Mouse (Mus musculus) stomach, embryonic 14.5 days (tissue): ENCODE results near the gene Tmc8. TPM values are rescaled to one million over a fixed set of nuclear protein-coding genes. Genes with fewer than 3 reads are reported as not detected.
"Not testable (repeated sequence)": the region's sequence is repeated elsewhere in the genome, so short reads cannot be mapped to it uniquely, and the experiment has no call there.

Experiments
- ATAC-seq: fragments of 200-750 bp; cut with Nextera tagmentation; 2 replicates; pipeline ENCODE4 v1.8.0; 2017; ENCODE audit warnings: low read depth, moderate TSS enrichment; ENCODE audit not compliant: insufficient number of reproducible peaks, insufficient read depth, low FRiP score
- H3K27ac ChIP-seq: fragments of 300-500 bp; sonication (generic); 2 replicates; pipeline ENCODE4 v1.5.1; 2014; ENCODE audit warnings: mild to moderate bottlenecking, low read length, moderate library complexity, mixed read lengths
- H3K27me3 ChIP-seq: fragments of 300-500 bp; sonication (generic); 2 replicates; pipeline ENCODE4 v1.6.1; 2014; ENCODE audit warnings: low read length, control low read depth, mixed read lengths; ENCODE audit not compliant: control insufficient read depth, insufficient read depth
- H3K36me3 ChIP-seq: fragments of 300-500 bp; sonication (generic); 2 replicates; pipeline ENCODE4 v1.6.1; 2014; ENCODE audit warnings: mild to moderate bottlenecking, control low read depth, low read length, moderate library complexity, mixed read lengths; ENCODE audit not compliant: control insufficient read depth, insufficient read depth
- H3K4me1 ChIP-seq: fragments of 300-500 bp; sonication (generic); 2 replicates; pipeline ENCODE4 v1.6.1; 2014; ENCODE audit warnings: low read length, control low read depth, mixed read lengths; ENCODE audit not compliant: control insufficient read depth, insufficient read depth
- H3K4me2 ChIP-seq: fragments of 300-500 bp; sonication (generic); replicated peaks from 2 replicates; pipeline ENCODE4 v1.6.1; 2014; ENCODE audit warnings: low read depth, low read length, control low read depth
- H3K4me3 ChIP-seq: fragments of 300-500 bp; sonication (generic); 2 replicates; pipeline ENCODE4 v1.5.1; 2014; ENCODE audit warnings: low read depth, low read length, control low read depth
- H3K9ac ChIP-seq: fragments of 300-500 bp; sonication (generic); replicated peaks from 2 replicates; pipeline ENCODE4 v1.6.1; 2014; ENCODE audit warnings: low read depth, mild to moderate bottlenecking, control low read depth, low read length, moderate library complexity, mixed read lengths
- H3K9me3 ChIP-seq: fragments of 300-500 bp; sonication (generic); 2 replicates; pipeline ENCODE4 v1.6.1; 2016; ENCODE audit warnings: low read depth, low read length, control low read depth; ENCODE audit not compliant: control insufficient read depth
- WGBS: fragments of 180-500 bp; shearing (Covaris S2); extraction: QIAGEN DNeasy Blood & Tissue Kit; methylation state at CpG from one replicate; pipeline ENCODE4 v1.1.7; 2014; 5-methylcytosine and 5-hydroxymethylcytosine counted together
- polyA plus RNA-seq: library from polyadenylated mRNA; unstranded; fragments of >200 nt; fragmentation: Nextera tagmentation; extraction: Ambion mirVana; gene quantifications from 2 replicates; pipeline ENCODE4 v1.2.1, GENCODE M21; 2014

The Tmc8 gene
- polyA plus RNA-seq, 1 experiment from 2014 or later, result 1.7 TPM

GRCm38 (mm10) chr11:117827386-117827785 lies 45.5 kb downstream of the Tmc8 start:
- Histone ChIP-seq H3K9me3 (no peaks in the 10 kb centered on the region), H3K9ac (no peak overlapping the region), H3K27me3 (no peaks in the 10 kb centered on the region), H3K27ac (no peak overlapping the region), H3K4me3 (no peak overlapping the region), H3K4me2 (no peak overlapping the region), H3K4me1 (peaks cover 58% of the 10 kb centered on the region), H3K36me3 (peaks cover 3% of the 10 kb centered on the region; the same call in 1 of the 2 replicates)
- 50% methylated on average over 3 of the region's 3 CpGs for WGBS
- ATAC-seq, result no peak

- H3K4me2 ChIP-seq, result no peak overlapping the region
- H3K27me3 ChIP-seq, result no peaks in the 10 kb centered on the region
- peaks cover 51% of the 10 kb centered on the region for H3K4me1 ChIP-seq
- no peak overlapping the region for H3K9ac ChIP-seq
- H3K4me3 ChIP-seq, result no peak overlapping the region
- H3K27ac ChIP-seq, result peak overlapping the region; percentile 69; the same call in 1 of the 2 replicates
- H3K9me3 ChIP-seq, result no peaks in the 10 kb centered on the region
- 65% methylated on average over 18 of the region's 18 CpGs for WGBS
- no peaks in the 10 kb centered on the region; the same call in 1 of the 2 replicates for H3K36me3 ChIP-seq
- no peak for ATAC-seq
Measured at GRCm38 (mm10) chr11:117828149-117828887, 46.4 kb downstream of the Tmc8 start.

GRCm38 (mm10) chr11:117828888-117829604 lies 47.2 kb downstream of the Tmc8 start:
- Histone ChIP-seq H3K4me3 (no peak overlapping the region), H3K4me1 (peaks cover 43% of the 10 kb centered on the region), H3K36me3 (no peaks in the 10 kb centered on the region), H3K27ac (peak overlapping the region; percentile 69), H3K9ac (no peak overlapping the region), H3K9me3 (no peaks in the 10 kb centered on the region), H3K27me3 (no peaks in the 10 kb centered on the region), H3K4me2 (no peak overlapping the region)
- ATAC-seq, result peak; percentile 34; the same call in 1 of the 2 replicates
- 38% methylated on average over 9 of the region's 9 CpGs for WGBS

GRCm38 (mm10) chr11:117829671-117830215 lies 47.9 kb downstream of the Tmc8 start:
- Histone ChIP-seq H3K27ac (peak overlapping the region; percentile 69; the same call in 1 of the 2 replicates), H3K4me3 (no peak overlapping the region), H3K4me2 (no peak overlapping the region), H3K9ac (no peak overlapping the region), H3K4me1 (peaks cover 39% of the 10 kb centered on the region), H3K36me3 (no peaks in the 10 kb centered on the region), H3K9me3 (no peaks in the 10 kb centered on the region), H3K27me3 (no peaks in the 10 kb centered on the region)
- no peak for ATAC-seq
- WGBS, result 54% methylated on average over 2 of the region's 2 CpGs

- Histone ChIP-seq H3K4me2 (no peak overlapping the region), H3K4me1 (peaks cover 35% of the 10 kb centered on the region), H3K36me3 (no peaks in the 10 kb centered on the region), H3K4me3 (no peak overlapping the region), H3K9me3 (no peaks in the 10 kb centered on the region), H3K9ac (no peak overlapping the region), H3K27ac (no peak overlapping the region), H3K27me3 (no peaks in the 10 kb centered on the region)
- 69% methylated on average over 9 of the region's 9 CpGs for WGBS
- no peak for ATAC-seq
Measured at GRCm38 (mm10) chr11:117830401-117830800, 48.5 kb downstream of the Tmc8 start.

GRCm38 (mm10) chr11:117832086-117832969 lies 50.5 kb downstream of the Tmc8 start:
- ATAC-seq, result peak; percentile 35; the same call in 1 of the 2 replicates
- Histone ChIP-seq H3K9me3 (no peaks in the 10 kb centered on the region), H3K27me3 (no peaks in the 10 kb centered on the region), H3K4me3 (peak overlapping the region; percentile 14), H3K4me2 (peak overlapping the region; percentile 35), H3K4me1 (peaks cover 21% of the 10 kb centered on the region), H3K36me3 (no peaks in the 10 kb centered on the region), H3K27ac (no peak overlapping the region), H3K9ac (no peak overlapping the region)
- 20% methylated on average over 28 of the region's 28 CpGs for WGBS

GRCm38 (mm10) chr11:117833509-117833908 lies 51.6 kb downstream of the Tmc8 start:
- not testable (repeated sequence) for H3K27ac ChIP-seq, ATAC-seq, H3K9ac ChIP-seq, H3K27me3 ChIP-seq, H3K9me3 ChIP-seq, H3K4me3 ChIP-seq, H3K36me3 ChIP-seq, H3K4me2 ChIP-seq
- H3K4me1 ChIP-seq, result peaks cover 11% of the 10 kb centered on the region
- WGBS, result 93% methylated on average over 4 of the region's 6 CpGs

- 84% methylated on average over 8 of the region's 8 CpGs for WGBS
- H3K27ac ChIP-seq, result no peak overlapping the region
Measured at GRCm38 (mm10) chr11:117834086-117834485, 52.2 kb downstream of the Tmc8 start.

More at GRCm38 (mm10) chr11:117834086-117834485, 52.2 kb downstream of the Tmc8 start:
- H3K9ac ChIP-seq, result no peak overlapping the region
- no peak overlapping the region for H3K4me3 ChIP-seq
- no peaks in the 10 kb centered on the region for H3K36me3 ChIP-seq
- peaks cover 5% of the 10 kb centered on the region; the same call in 1 of the 2 replicates for H3K4me1 ChIP-seq
- H3K27me3 ChIP-seq, result no peaks in the 10 kb centered on the region
- H3K4me2 ChIP-seq, result no peak overlapping the region
- no peaks in the 10 kb centered on the region for H3K9me3 ChIP-seq
- no peak for ATAC-seq
